Mouse (Mus musculus) megakaryocyte, embryonic 14.5 days (primary cell): ENCODE measurements around the gene Ptpdc1.

Experiments
- FLI1 ChIP-seq: IDR thresholded peaks from 2 replicates; pipeline ENCODE4 v1.6.1; 2012; ENCODE audit warnings: low read length, inconsistent platforms, mixed read lengths
- GATA1 ChIP-seq: IDR thresholded peaks from 3 replicates; pipeline ENCODE4 v1.6.1; 2012; ENCODE audit warnings: mixed read lengths, low read length, inconsistent platforms, borderline replicate concordance

DNA sequence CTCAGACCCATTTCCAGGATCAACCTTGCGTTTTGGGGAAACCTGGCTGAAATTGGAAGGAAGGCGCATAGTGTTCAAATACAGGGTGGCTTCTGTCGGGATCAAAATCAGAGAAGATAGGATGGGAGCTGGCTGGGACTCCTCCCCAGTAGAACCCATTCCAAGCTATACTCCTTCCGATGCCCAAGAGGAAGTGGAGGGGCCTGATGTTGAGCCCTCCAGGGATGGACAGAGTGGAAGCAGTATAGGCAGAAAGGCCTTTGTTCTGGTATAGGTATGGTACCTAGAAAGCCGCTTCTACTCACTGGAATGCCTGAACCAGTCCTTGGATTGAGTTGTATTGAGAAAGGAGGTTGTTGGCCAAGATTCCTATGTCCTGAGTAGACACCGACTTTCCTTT lies 35.3 kb upstream of the Ptpdc1 start:
- TF ChIP-seq GATA1 (no peak), FLI1 (no peak)
